Mouse (Mus musculus) liver, embryonic 16.5 days (tissue): ENCODE measurements around the gene Prr19. TPM values are rescaled to one million over a fixed set of nuclear protein-coding genes. Genes with fewer than 3 reads are reported as not detected.
"Not testable (repeated sequence)": the region's sequence is repeated elsewhere in the genome, so short reads cannot be mapped to it uniquely, and the experiment has no call there.

Experiments used
- ATAC-seq: fragments of 200-750 bp; cut with Nextera tagmentation; 2 replicates; pipeline ENCODE4 v1.8.0; 2017; ENCODE audit warnings: low read depth, mild to moderate bottlenecking, moderate number of reproducible peaks, moderate library complexity
- H3K27ac ChIP-seq: fragments of 300-500 bp; sonication (generic); 2 replicates; pipeline ENCODE4 v1.5.1; 2014; ENCODE audit warnings: mild to moderate bottlenecking, low read length
- H3K27me3 ChIP-seq: fragments of 300-500 bp; sonication (generic); 2 replicates; pipeline ENCODE4 v1.6.1; 2014; ENCODE audit warnings: low read depth, low read length, mixed read lengths; ENCODE audit not compliant: control insufficient read depth, insufficient read depth
- H3K36me3 ChIP-seq: fragments of 300-500 bp; sonication (generic); 2 replicates; pipeline ENCODE4 v1.6.1; 2014; ENCODE audit warnings: mild to moderate bottlenecking; ENCODE audit not compliant: control insufficient read depth, insufficient read depth
- H3K4me1 ChIP-seq: fragments of 300-500 bp; sonication (generic); 2 replicates; pipeline ENCODE4 v1.6.1; 2014; ENCODE audit warnings: low read depth, low read length, mixed read lengths; ENCODE audit not compliant: control insufficient read depth
- H3K4me2 ChIP-seq: fragments of 300-500 bp; sonication (generic); 2 replicates; pipeline ENCODE4 v1.6.1; 2014; ENCODE audit warnings: low read depth, low read length, mixed read lengths
- H3K4me3 ChIP-seq: fragments of 300-500 bp; sonication (generic); 2 replicates; pipeline ENCODE4 v1.5.1; 2014; ENCODE audit warnings: low read depth, mild to moderate bottlenecking, low read length
- H3K9ac ChIP-seq: fragments of 300-500 bp; sonication (generic); 2 replicates; pipeline ENCODE4 v1.6.1; 2014; ENCODE audit warnings: low read depth, low read length
- H3K9me3 ChIP-seq: fragments of 300-500 bp; sonication (generic); replicated peaks from 2 replicates; pipeline ENCODE4 v1.6.1; 2016; ENCODE audit warnings: low read length; ENCODE audit not compliant: control insufficient read depth
- whole genome bisulfite sequencing: fragments of 180-500 bp; shearing (Covaris S2); extraction: QIAGEN DNeasy Blood & Tissue Kit; methylation state at CpG from one replicate; pipeline ENCODE4 v1.1.7; 2014; ENCODE audit not compliant: insufficient replicate concordance; 5-methylcytosine and 5-hydroxymethylcytosine counted together
- polyA plus RNA-seq: library from polyadenylated mRNA; unstranded; fragments of >200 nt; fragmentation: Nextera tagmentation; extraction: Ambion mirVana; gene quantifications from 2 replicates; pipeline ENCODE4 v1.2.1, GENCODE M21; 2015

The Prr19 gene
- 0.09 TPM in 1 of 2 replicates, not detected in the other for polyA plus RNA-seq

DNA sequence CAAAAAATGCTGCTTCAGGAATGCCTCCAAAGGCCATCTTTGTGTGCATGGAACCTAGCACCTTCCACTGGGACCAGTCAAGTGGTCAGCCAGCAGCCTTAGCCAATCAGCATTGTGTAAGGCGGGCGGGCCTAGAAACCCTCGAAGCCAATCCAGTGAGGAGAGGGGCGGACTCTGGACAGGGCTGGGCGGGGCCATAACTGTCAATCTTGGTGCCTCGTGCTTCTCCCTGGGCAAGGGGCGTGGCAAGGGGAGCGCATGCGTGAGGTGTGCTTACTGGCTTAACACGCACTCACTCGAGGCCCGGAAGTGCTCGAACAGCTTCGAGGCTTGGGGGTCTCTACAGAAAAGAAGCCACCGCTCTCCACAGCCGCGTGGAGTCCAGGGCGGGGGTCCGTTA, at the start of gene Prr19:
Prr19 (plus strand) TSS at position 349 of the 400 bp plus-strand sequence.
- no peak within 1 kb of the TSS for H3K27ac ChIP-seq
- H3K9me3 ChIP-seq: no peaks in the 10 kb centered on the region
- H3K4me3 ChIP-seq: no peak within 1 kb of the TSS
- H3K36me3 ChIP-seq: no peaks in the 10 kb centered on the region
- WGBS: 56% methylated on average over 19 of the region's 19 CpGs
- peaks cover 24% of the 10 kb centered on the region for H3K4me1 ChIP-seq
- H3K4me2 ChIP-seq: no peak within 1 kb of the TSS
- ATAC-seq: 0 out of 2 replicates have a peak, but pooled peaks have one; percentile 9
- H3K27me3 ChIP-seq: peaks cover 17% of the 10 kb centered on the region
- H3K9ac ChIP-seq: no peak within 1 kb of the TSS

- peaks cover 38% of the 10 kb centered on the region for H3K4me1 ChIP-seq
Measured at GRCm38 (mm10) chr7:25251822-25252221, 49.4 kb upstream of the Prr19 start.

DNA sequence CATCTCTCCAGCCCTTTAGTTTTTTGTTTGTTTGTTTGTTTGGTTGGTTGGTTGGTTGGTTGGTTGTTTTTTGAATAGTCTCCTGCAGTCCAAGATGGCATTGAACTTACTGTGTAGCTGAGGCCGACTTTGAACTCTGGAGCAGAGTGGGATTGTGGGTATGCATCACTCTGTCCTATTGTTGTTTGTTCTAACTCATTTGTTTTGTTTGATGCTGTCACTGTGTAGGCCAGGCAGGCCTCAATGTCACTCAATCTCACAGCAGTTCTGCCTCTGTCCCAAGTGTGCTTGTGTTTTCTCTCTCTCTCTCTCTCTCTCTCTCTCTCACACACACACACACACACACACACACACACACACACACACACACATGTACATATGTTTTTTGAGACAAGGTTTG, 39.3 kb upstream of the Prr19 start:
- 68% methylated on average over 1 of the region's 1 CpGs for whole genome bisulfite sequencing
- Histone ChIP-seq H3K9me3 (no peaks in the 10 kb centered on the region), H3K27me3 (no peaks in the 10 kb centered on the region), H3K36me3 (no peaks in the 10 kb centered on the region), H3K4me3 (no peak overlapping the region), H3K9ac (no peak overlapping the region), H3K4me1 (peaks cover 13% of the 10 kb centered on the region), H3K4me2 (no peak overlapping the region), H3K27ac (no peak overlapping the region)
- no peak for ATAC-seq

More at GRCm38 (mm10) chr7:25251822-25252221, 49.4 kb upstream of the Prr19 start:
- no peak overlapping the region for H3K4me3 ChIP-seq
- no peaks in the 10 kb centered on the region for H3K27me3 ChIP-seq
- WGBS: 47% methylated on average over 8 of the region's 8 CpGs
- no peak for ATAC-seq
- H3K36me3 ChIP-seq: no peaks in the 10 kb centered on the region
- peak overlapping the region; percentile 97; the same call in 1 of the 2 replicates for H3K4me2 ChIP-seq
- no peak overlapping the region for H3K9ac ChIP-seq
- H3K27ac ChIP-seq: 0 out of 2 replicates have a peak overlapping the region, but pooled peaks have one; percentile 31
- no peaks in the 10 kb centered on the region for H3K9me3 ChIP-seq

- H3K4me3 ChIP-seq: no peak overlapping the region
- H3K9me3 ChIP-seq: no peaks in the 10 kb centered on the region
- no peak overlapping the region for H3K9ac ChIP-seq
- no peak for ATAC-seq
- H3K4me1 ChIP-seq: peaks cover 21% of the 10 kb centered on the region
- no peak overlapping the region for H3K4me2 ChIP-seq
- H3K27ac ChIP-seq: peak overlapping the region; percentile 59
- no peaks in the 10 kb centered on the region for H3K27me3 ChIP-seq
- 48% methylated on average over 17 of the region's 17 CpGs for WGBS
- no peaks in the 10 kb centered on the region for H3K36me3 ChIP-seq
Measured at GRCm38 (mm10) chr7:25263968-25264870, 37.0 kb upstream of the Prr19 start.

DNA sequence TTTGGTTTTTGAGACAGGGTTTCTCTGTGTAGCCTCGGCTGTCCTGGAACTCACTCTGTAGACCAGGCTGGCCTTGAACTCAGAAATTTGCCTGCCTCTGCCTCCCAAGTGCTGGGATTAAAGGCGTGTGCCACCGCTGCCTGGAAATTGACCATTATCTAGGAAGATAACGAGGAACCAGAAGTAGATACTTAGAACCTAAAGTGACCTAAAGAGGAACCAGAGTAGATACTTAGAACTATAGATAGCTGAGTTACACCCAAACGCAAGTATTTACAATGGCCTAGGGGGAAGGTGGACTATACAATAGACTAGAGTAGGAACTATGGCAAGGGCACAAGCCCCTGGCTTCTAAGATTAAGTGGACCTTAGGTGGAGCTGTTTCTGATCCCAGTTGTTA, 35.5 kb upstream of the Prr19 start:
- not testable (repeated sequence) for H3K27me3 ChIP-seq, H3K36me3 ChIP-seq, H3K4me2 ChIP-seq, H3K27ac ChIP-seq, H3K4me3 ChIP-seq, H3K9ac ChIP-seq, H3K9me3 ChIP-seq, ATAC-seq
- 35% methylated on average over 5 of the region's 5 CpGs for WGBS
- H3K4me1 ChIP-seq: peaks cover 35% of the 10 kb centered on the region

DNA sequence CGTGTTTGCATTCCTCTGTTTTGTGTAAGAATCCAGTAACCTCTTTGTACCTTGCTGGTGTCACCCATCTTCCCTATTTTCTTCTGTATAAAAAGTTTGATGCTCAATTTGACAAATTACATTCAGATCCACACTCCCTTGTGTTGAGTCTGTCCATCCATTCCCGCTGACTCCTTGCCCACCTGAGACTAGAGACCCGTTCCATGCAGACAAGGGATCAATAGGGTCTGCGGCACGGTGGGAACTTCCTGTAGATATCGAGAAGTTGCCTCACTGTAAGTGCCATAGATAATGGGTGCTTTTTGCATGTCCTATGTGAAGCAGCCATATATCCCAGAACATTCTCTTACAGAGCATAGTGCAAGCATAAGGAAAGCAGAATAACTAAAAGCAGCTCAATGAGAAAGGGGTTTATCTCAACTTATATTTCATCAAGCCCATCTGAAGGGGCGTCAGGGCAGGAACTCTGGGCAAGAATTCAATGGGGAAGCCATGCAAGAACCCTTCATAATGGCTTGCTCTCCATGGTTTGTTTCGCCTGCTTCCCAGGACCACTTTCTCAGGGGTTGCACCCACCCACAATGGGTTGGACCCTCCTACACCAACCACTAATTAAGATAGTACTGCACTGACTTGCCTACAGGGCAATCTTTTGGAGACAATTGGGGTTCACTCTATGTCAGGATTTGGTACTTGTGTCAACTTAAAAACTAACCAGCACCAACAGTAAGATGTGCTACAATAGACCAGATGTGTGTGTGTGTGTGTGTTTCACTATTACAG, 34.8 kb upstream of the Prr19 start:
- Histone ChIP-seq H3K9me3 (no peaks in the 10 kb centered on the region), H3K27ac (peak overlapping the region; percentile 90), H3K4me2 (peak overlapping the region; percentile 79), H3K36me3 (no peaks in the 10 kb centered on the region; the same call in 1 of the 2 replicates), H3K9ac (peak overlapping the region; percentile 87), H3K4me1 (peaks cover 35% of the 10 kb centered on the region), H3K27me3 (no peaks in the 10 kb centered on the region), H3K4me3 (no peak overlapping the region; the same call in 1 of the 2 replicates)
- no peak for ATAC-seq
- WGBS: 67% methylated on average over 8 of the region's 8 CpGs

DNA sequence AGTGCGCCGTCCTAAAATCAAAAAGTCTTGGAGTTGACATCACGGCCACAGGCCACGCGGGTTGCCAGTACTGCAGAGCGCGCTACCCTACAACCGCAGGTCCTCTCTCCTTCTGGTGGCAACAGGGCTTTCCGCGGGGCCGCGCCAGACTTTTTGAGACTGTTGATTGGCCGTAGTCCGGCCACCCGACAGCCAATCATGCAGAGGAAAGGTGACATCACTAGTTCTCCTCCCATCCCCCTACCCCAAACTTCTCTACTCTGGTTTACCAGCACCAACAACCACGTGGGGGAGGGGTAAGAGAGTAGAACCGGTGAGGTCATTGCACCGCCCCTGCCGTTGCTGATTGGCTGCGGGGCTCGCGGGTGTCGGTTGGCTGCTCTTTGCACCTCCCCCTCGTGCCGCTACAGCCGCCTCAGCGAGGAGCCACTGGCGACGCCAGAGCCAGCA, 33.9 kb upstream of the Prr19 start, which contains the start of gene Cic:
Cic (plus strand) TSS at position 404 of the 450 bp plus-strand sequence.
- peak within 1 kb of the TSS; percentile 94 for H3K27ac ChIP-seq
- H3K4me1 ChIP-seq: peaks cover 35% of the 10 kb centered on the region
- H3K27me3 ChIP-seq: no peaks in the 10 kb centered on the region
- H3K9me3 ChIP-seq: no peaks in the 10 kb centered on the region
- ATAC-seq: peak; percentile 74
- H3K9ac ChIP-seq: peak within 1 kb of the TSS; percentile 99
- WGBS: under 1% methylated on average over 29 of the region's 29 CpGs
- H3K4me3 ChIP-seq: peak within 1 kb of the TSS; percentile 93
- H3K4me2 ChIP-seq: peak within 1 kb of the TSS; percentile 92
- H3K36me3 ChIP-seq: peaks cover 6% of the 10 kb centered on the region; the same call in 1 of the 2 replicates

GRCm38 (mm10) chr7:25267751-25268463, 33.3 kb upstream of the Prr19 start:
- H3K9ac ChIP-seq: peak overlapping the region; percentile 99
- no peaks in the 10 kb centered on the region for H3K27me3 ChIP-seq
- H3K4me3 ChIP-seq: peak overlapping the region; percentile 93
- peak overlapping the region; percentile 94 for H3K27ac ChIP-seq
- no peaks in the 10 kb centered on the region for H3K9me3 ChIP-seq
- H3K4me1 ChIP-seq: peaks cover 41% of the 10 kb centered on the region
- peaks cover 10% of the 10 kb centered on the region for H3K36me3 ChIP-seq
- WGBS: under 1% methylated on average over 33 of the region's 33 CpGs
- ATAC-seq: peak; percentile 87
- peak overlapping the region; percentile 92 for H3K4me2 ChIP-seq
